Mouse (Mus musculus) frontal cortex, adult 2 months (tissue): Measurements from ENCODE around the gene Arf3. TPM values are rescaled to one million over a fixed set of nuclear protein-coding genes. Genes with fewer than 3 reads are reported as not detected.
A peak's percentile ranks its signal among the peaks of the same experiment; 100 is the strongest.
"Not testable (repeated sequence)": the region's sequence is repeated elsewhere in the genome, so short reads cannot be mapped to it uniquely, and the experiment has no call there.

ENCODE experiments used
- DNase-seq, 2 experiments: peaks; one replicate each; pipeline ENCODE4 v3.0.0; 2022; ENCODE audit warnings: low spot score in 1 of 2; ENCODE audit errors: extremely low spot score in 1 of 2
- polyA plus RNA-seq: library from polyadenylated mRNA; depleted of rRNA; stranded (reverse); fragments of >200 nt; gene quantifications from 2 replicates; pipeline ENCODE4 v1.2.3, GENCODE M21; 2012; rRNA removed

Gene Arf3
- 678 and 795 TPM in 2 replicates for polyA plus RNA-seq

DNA sequence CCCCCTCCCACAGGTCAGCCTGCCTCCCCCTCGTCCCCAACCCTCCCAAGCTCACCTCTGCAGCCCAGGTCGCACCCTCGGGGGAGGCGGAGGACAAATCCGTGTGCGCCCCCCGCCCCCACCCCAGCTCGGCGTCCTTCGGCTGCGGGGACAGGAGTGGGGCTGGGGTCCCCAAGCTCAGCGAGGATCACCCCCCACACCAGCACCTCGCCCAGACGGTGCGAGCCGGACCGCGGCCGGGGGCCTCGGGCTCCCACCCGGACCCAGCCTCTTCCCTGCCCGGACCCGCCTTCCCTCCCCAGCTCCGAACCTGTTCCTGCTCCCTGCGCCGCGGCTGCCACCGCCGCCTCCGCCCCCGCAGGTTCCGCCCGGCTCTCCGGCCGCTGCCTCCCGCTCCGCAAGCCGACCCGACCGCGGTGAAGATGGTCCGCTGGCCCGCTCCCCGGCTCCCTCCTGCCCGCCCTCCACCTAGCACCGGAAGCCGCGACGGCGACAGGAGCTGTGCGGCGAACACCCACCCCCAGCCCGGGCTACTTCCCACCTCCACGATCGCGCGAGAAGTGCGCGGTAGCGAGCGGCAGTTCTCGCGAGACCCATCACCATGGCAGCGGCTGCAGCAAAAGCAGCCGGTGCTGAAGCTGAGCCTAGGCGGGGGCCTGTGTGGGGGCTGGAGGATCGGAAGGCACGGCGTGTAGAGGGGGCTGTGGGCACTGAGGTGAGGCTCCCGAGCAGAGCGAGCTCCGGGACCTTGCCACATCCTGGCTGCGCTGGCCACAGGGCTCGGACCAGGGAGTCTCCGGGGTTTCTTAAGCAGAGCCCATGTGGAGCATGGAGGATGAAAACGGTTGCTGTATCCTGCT lies at the start of gene Arf3:
Gene Arf3 (minus strand): TSS at position 545 of the 860 bp plus-strand sequence.
- peak; percentile 93 to 97 for DNase-seq

DNA sequence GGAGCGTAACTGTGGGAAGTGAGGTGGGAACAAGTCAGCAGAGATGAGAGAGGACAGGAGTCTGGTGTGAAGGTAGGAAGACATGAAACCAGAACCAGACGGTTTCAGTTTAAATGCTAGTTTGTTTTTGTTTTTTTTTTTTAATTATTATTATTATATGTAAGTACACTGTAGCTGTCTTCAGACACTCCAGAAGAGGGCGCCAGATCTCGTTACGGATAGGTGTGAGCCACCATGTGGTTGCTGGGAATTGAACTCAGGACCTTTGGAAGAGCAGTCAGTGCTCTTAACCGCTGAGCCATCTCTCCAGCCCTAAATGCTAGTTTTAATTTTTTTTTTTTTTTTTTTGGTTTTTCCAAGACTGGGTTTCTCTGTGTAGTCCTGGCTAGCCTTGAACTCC lies 47.2 kb upstream of the Arf3 start:
- DNase-seq = not testable (repeated sequence)

GRCm38 (mm10) chr15:98809390-98809789 lies 46.4 kb upstream of the Arf3 start, which contains the start of gene Ddn:
Gene Ddn (minus strand): TSS chr15:98809490.
- no peak for DNase-seq

- peak; percentile 92 to 93 for DNase-seq
These were observed 45.7 kb upstream of the Arf3 start for GRCm38 (mm10) chr15:98808651-98809134.

DNA sequence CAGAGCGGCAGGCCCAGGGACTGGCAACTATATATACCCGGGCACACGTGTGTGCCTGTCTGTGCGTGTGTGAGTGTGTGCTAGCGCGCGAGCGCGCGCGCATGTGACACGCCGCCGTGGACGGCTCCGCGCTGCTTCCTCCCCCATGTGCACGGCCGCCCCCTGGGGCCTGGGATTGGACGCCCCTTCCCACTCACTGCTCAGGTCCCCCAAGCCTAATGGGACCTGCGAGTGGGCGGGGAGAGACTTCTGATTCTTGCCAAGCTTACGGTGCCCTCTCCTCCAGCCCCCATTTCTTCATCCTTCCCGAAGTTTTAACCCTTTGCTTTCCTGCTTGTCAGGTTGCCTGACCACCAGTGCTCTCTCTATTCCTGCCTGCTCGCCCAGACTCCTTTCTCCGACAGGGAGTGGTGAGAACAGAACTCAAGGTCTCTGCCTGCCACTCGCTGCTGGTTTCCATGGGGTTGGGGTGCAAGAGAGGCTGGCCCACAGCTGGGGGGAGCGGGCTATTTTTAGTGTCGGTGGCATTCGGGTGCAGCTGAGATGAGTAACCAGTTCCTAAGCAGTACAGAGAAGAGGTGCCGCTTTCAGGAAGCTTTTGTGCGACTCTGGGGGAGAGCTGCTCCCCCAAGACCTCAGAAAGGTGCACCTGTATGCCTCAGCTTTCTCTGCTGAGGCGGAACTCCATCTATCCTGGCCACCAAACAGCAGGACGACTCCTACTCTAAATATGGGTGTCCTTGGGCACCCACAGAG lies 45.1 kb upstream of the Arf3 start:
- DNase-seq = peak; percentile 72 to 86

DNA sequence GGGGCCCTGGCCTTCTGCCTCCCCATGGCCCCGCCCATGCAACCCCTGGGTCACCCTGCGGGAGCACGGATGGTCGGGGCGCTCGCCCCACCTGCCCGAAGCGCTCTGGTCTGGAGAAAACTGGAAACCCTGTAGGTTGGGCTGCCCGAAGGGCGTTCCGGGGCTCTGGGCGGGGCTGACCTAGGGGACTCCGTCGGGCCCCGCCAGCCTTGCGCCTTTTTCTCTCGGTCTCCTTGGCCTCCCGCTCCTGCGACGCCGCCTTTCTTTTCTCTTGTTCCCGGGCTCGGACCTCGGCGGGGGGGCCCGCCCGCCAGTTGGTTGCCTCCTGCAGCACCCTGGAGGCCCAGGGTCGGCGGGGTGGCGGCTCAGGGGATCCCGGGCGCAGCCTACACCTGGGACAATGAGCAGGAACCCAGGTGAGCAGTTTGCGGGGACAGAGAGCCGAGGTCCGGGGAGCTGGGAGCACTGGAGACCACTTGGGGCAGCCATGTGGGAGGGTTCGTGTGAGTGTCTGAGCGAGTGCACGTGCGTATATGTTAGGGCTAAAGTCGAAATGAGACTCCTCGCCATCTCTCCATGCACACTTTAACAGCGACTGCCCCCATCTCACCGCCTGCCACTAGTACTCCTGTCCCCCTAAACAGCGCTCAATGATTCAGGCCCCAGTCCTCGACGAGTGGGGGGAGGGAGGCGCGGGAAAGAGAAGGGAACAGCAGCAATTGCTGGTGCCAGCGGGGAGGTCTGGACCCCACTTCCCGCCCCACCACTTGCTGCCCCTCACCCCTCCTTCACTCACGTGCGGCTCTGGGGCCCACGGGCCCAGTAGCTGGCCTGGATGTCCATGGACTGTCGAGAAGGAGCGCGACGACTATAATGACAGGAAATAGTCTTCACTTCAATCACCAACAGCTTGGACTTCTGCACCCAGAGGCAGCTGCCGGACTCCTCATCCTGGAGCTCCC lies 44.1 kb upstream of the Arf3 start:
- peak in 1 of 2 experiments; percentile 38 for DNase-seq

- peak in 1 of 2 experiments; percentile 19 for DNase-seq
These were observed 43.2 kb upstream of the Arf3 start for GRCm38 (mm10) chr15:98806071-98806808.

DNA sequence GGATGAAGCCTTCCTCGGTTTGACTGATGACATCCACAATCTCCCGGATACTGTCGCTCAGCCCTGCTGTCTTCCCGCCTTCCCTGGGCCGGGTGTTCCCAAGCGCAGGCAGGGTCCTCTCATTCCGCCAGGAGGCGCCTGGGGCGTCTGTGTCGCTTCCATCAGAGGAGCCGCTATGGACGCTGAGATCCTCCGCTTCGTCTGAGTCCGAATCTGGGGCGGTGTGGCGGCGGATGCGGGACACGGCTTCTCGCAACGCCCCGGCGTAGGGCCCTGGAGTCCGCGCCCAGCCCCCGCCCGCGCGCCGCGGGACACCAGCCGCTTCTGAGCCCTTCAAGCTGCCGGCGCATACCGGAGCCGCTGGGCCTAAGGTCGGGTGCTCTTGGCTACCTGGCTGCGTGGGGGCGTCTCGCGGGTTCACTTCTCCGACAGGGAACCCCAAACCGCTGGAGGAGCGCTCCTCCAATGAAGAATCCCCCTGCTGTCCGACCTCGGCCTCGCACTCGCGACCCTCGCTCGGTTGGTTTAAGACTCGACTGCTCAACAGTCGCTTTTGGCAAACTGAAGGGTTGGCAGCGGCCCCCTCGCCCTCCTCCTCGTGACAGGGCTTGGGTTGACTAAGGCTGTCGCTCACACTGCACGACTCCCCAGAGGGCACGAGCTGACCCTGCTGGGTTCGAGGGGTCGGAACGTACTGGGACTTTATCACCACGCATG lies 42.5 kb upstream of the Arf3 start:
- peak in 1 of 2 experiments; percentile 87 for DNase-seq

- DNase-seq = peak; percentile 79 to 97
These were observed 41.0 kb upstream of the Arf3 start for GRCm38 (mm10) chr15:98804054-98804453.

DNA sequence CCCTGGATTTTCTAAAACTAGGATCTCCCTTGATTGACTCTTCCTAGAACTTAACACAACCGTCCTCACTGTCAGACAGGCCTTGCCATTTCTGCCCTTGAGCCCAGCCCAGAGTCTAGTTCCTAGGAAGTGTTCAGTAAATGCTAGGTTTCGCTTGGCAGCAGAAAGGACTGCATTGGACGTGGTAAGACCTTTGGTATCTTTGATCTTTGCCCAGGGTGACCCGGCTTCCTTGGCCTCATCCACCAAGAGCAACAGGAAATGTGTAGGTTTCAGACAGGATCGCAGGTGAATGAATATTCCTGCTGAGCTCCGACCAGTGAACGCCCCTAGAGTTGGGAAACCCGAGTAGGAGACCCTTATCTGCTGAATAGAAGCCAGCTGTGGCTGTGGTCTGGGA lies 39.9 kb upstream of the Arf3 start:
- no peak for DNase-seq

DNA sequence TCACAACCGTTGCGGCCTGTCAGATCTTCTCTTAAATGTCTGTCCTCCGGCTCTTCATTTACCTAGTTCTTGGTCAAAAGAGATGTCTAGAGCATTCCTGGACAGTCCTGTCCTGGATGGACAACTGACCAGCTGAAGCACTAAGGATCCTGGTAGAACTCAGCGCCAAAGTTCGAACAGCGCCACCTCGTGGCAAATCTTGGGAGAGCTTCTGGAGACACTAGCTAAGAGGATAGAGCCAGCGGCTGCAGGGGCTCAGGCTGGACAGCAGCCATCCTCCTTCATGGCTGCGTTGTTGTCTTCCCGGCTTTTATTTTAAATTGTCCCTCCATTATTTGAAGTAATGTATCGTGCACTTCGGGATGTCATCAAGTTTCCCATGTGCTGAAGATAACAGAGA lies 36.4 kb upstream of the Arf3 start:
- DNase-seq = peak in 1 of 2 experiments; percentile 92

GRCm38 (mm10) chr15:98798903-98799302 lies 35.9 kb upstream of the Arf3 start:
- no peak for DNase-seq

GRCm38 (mm10) chr15:98797835-98798492 lies 35.0 kb upstream of the Arf3 start:
- DNase-seq = no peak

DNA sequence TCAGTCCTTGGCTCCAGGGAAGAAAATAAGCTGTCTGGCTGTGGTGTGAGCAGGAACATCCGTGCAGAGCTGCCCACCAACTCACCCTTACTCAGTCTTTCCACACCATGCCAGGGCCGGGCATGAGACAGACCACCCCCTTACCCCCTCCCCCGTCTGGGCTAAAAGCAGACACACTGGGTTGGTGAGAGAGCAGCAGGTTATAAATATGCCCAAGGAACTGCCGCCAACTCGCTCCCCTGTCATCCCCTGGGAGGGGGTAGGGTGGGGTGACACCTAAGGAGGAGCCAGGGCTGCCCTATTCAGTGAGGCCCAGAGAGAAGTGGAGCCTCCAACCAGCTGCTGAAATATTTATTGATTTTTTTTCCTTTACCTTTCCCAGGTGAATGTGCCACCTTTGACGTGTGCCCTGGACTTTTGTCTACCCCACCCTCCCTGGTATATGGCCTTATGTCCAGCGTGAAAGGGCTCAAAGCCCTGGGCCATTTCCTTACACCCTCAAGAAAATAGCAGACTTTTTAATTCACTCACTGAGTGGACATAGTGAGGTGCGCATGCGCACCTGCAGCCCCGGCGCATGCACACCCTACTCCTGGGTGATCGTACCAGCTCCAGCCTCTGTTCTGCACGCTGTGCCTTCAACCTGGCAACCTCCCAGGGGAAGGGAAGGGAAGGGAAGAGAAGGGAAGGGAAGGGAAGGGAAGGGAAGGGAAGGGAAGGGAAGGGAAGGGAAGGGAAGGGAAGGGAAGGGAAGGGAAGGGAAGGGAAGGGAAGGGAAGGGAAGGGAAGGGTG lies 34.0 kb upstream of the Arf3 start:
- DNase-seq = peak in 1 of 2 experiments; percentile 41

- DNase-seq = peak in 1 of 2 experiments; percentile 31
These were observed 30.2 kb upstream of the Arf3 start for GRCm38 (mm10) chr15:98793141-98793698.

GRCm38 (mm10) chr15:98792233-98793020 lies 29.4 kb upstream of the Arf3 start:
- peak in 1 of 2 experiments; percentile 71 for DNase-seq
